19 mouse cellular contexts compared by ENCODE assay signal in the genomic region with DNA sequence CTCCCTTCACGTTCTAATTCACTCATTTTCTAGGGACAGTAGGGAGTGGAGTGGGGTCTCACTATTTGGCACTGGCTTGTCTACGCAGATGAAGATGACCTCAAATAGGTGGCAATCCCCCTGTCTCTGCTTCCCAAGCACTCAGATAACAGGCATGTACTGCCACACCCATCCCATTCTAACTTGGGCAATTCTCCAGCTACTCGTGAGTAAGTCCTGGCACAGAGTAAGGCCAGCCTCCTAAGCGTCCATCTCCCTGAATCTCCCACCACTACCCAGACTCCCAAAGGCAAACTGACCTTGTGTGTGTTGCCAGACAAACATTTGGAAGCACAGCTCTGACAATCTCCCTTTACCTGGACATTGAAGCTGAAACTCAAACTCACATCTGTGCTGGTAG. TPM values are rescaled to one million over a fixed set of nuclear protein-coding genes. Genes with fewer than 3 reads are reported as not detected.
DNase-seq lines count a peak whose midpoint lies in the region; ATAC-seq lines count a peak whose summit lies in the region.
"Had no signal": no experiment of that assay in that cellular context is flagged by ENCODE, and none has a peak within 500 bp of the region (broad histone marks: within the 10 kb centered on the region; RNA-seq: fewer than 3 reads in every experiment).

No protein-coding gene starts in this region.

- no peaks in the 10 kb centered on the region for H3K27me3 ChIP-seq in heart, embryonic 14.5 days (ENCODE audit: control insufficient read depth, insufficient read depth, low read length)
- H3K27me3 ChIP-seq: CH12.LX; limb, embryonic 12.5 days; midbrain, embryonic 15.5 days had no signal

- H3K9ac ChIP-seq in heart, embryonic 14.5 days (ENCODE audit: low read length), result no peak overlapping the region
- H3K9ac ChIP-seq: hindbrain, embryonic 14.5 days; limb, embryonic 12.5 days; midbrain, embryonic 15.5 days had no signal

- H3K9me3 ChIP-seq in heart, embryonic 14.5 days (ENCODE audit: control insufficient read depth, low read length), result no peaks in the 10 kb centered on the region
- H3K9me3 ChIP-seq: embryonic facial prominence, embryonic 10.5 days; limb, embryonic 12.5 days; midbrain, embryonic 15.5 days had no signal

- no peaks in the 10 kb centered on the region for H3K36me3 ChIP-seq in heart, embryonic 14.5 days (ENCODE audit: control insufficient read depth, insufficient read depth, low read length)
- H3K36me3 ChIP-seq: embryonic facial prominence, embryonic 10.5 days; limb, embryonic 12.5 days; midbrain, embryonic 15.5 days had no signal

- WGBS in heart, embryonic 14.5 days, result 33% methylated on average over 4 of the region's 4 CpGs

- no peak for ATAC-seq in heart, embryonic 14.5 days (ENCODE audit: insufficient number of reproducible peaks, insufficient read depth, low FRiP score, low read depth)
- peak; percentile 33 for ATAC-seq in megakaryocyte-erythroid progenitor cell, adult 5-6 weeks (replicated peaks; ENCODE audit: low FRiP score, low TSS enrichment, poor library complexity, severe bottlenecking)
- ATAC-seq: forebrain, embryonic 16.5 days; intestine, embryonic 16.5 days; midbrain, embryonic 15.5 days had no signal

- peaks cover 28 to 56% of the 10 kb centered on the region in 2 experiments for H3K4me1 ChIP-seq in heart, embryonic 14.5 days (ENCODE audit: control insufficient read depth in 2 of 2, insufficient read depth in 2 of 2, low read length in 2 of 2)
- H3K4me1 ChIP-seq: midbrain, embryonic 15.5 days had no signal

- H3K4me3 ChIP-seq in heart, embryonic 14.5 days (ENCODE audit: control insufficient read depth in 1 of 2, insufficient read depth in 1 of 2, low read depth in 1 of 2, low read length in 2 of 2), result no peak overlapping the region
- H3K4me3 ChIP-seq: embryonic facial prominence, embryonic 10.5 days; limb, embryonic 12.5 days; midbrain, embryonic 15.5 days had no signal

- intact Hi-C loops in heart, postnatal 36 days (cut with DNase I), result no loop called here

- peak; percentile 65 for DNase-seq in adrenal gland, adult 2 months
- DNase-seq in adrenal gland, adult 18-20 months (ENCODE audit: low spot score in 2 of 2), result no peak
- DNase-seq in heart, postnatal 36 days, result no peak
- DNase-seq in liver, result peak; percentile 38
- no peak for DNase-seq in natural killer cell, adult 2 months (ENCODE audit: low spot score in 2 of 2)
- DNase-seq in spleen, postnatal 36 days (ENCODE audit: low spot score in 2 of 2), result no peak
- DNase-seq: cerebellum, adult 11-12 months; layer of hippocampus, adult 9-11 months; thymus, postnatal 4 days had no signal

- peak overlapping the region; percentile 13 to 46; a peak in 3 of 4 replicates for H3K27ac ChIP-seq in heart, embryonic 14.5 days (replicated peaks in 1 of 2; ENCODE audit: control insufficient read depth in 1 of 2, insufficient read depth in 1 of 2, low read depth in 2 of 2, low read length in 2 of 2)
- H3K27ac ChIP-seq: embryonic facial prominence, embryonic 10.5 days; hindbrain, embryonic 14.5 days; kidney, postnatal 0 days; limb, embryonic 12.5 days; midbrain, embryonic 15.5 days had no signal

- H3K4me2 ChIP-seq in heart, embryonic 14.5 days (ENCODE audit: low read length), result no peak overlapping the region
- H3K4me2 ChIP-seq: hindbrain, embryonic 14.5 days; limb, embryonic 12.5 days; midbrain, embryonic 15.5 days had no signal

RNA-seq across cellular contexts. Expression of gene Emilin2, which starts 18.9 kb away (rescaled TPM):
- total RNA-seq in adrenal gland, adult 2 months (2021), result 1 to 10 TPM; 6.6 to 10.0 TPM
- polyA plus RNA-seq in adrenal gland, adult 2 months (2012; rRNA removed), result 7.3 and 8.2 TPM in 2 replicates
- total RNA-seq in adrenal gland, adult 18-20 months (2021), result 10 to 100 TPM in 1 of 2 experiments, 1 to 10 TPM in 1; 4.8 to 11.4 TPM
- 42.6 and 45.4 TPM in 2 replicates for polyA plus RNA-seq in heart, embryonic 14.5 days (2014; fragmentation: Nextera tagmentation; extraction: Ambion mirVana)
- 10 to 100 TPM; 53.7 to 67.6 TPM for total RNA-seq in heart, postnatal 36 days (2021)
- 52.0 and 57.5 TPM in 2 replicates for total RNA-seq in megakaryocyte-erythroid progenitor cell, adult 5-6 weeks (2014; fragmentation: Nextera tagmentation)
- 55.2 and 63.8 TPM in 2 replicates for total RNA-seq in megakaryocyte-erythroid progenitor cell, adult 5-6 weeks (2017)

Comparison
In these comparisons a context has a peak if more than half of its experiments do, and no peak if none do; other contexts are left out.
1. DNase-seq: peak in adrenal gland, adult 2 months (single experiment) and liver (single experiment); none in adrenal gland, adult 18-20 months (0 of 2), heart, postnatal 36 days (0 of 2), natural killer cell, adult 2 months (0 of 2) and spleen, postnatal 36 days (0 of 2).
2. RNA of gene Emilin2, which starts 18.9 kb away (total RNA-seq): 53.7 to 67.6 TPM in heart, postnatal 36 days and 52.0 to 63.8 TPM in megakaryocyte-erythroid progenitor cell, adult 5-6 weeks; 4.8 to 11.4 TPM in adrenal gland, adult 18-20 months and 6.6 to 10.0 TPM in adrenal gland, adult 2 months; every median in the first group is over 4 times any median in the second.